Mouse (Mus musculus): ENCODE measurements around the gene Rex2.
"Not testable (repeated sequence)": the region's sequence is repeated elsewhere in the genome, so short reads cannot be mapped to it uniquely, and the experiment has no call there.

The Rex2 gene

GRCm38 (mm10) chr4:147021550-147021949, at the start of gene Rex2:
Gene Rex2, plus strand, starts transcription at chr4:147021850.
- DNase-seq (ENCODE audit: low read depth, low spot score): not testable (repeated sequence)

GRCm38 (mm10) chr4:146976581-146976980, 45.1 kb upstream of the Rex2 start:
- not testable (repeated sequence) for DNase-seq (ENCODE audit: low read depth, low spot score)

GRCm38 (mm10) chr4:147018400-147018799, 3.2 kb upstream of the Rex2 start:
- not testable (repeated sequence) for DNase-seq (ENCODE audit: low read depth, low spot score)

GRCm38 (mm10) chr4:147026374-147026773, 4.7 kb downstream of the Rex2 start:
- DNase-seq (ENCODE audit: low read depth, low spot score): not testable (repeated sequence)

GRCm38 (mm10) chr4:147031308-147032036, 9.8 kb downstream of the Rex2 start:
- not testable (repeated sequence) for DNase-seq (ENCODE audit: low read depth, low spot score)

GRCm38 (mm10) chr4:147063768-147064167, 42.1 kb downstream of the Rex2 start:
- DNase-seq (ENCODE audit: low read depth, low spot score): not testable (repeated sequence)

GRCm38 (mm10) chr4:147065861-147066260, 44.2 kb downstream of the Rex2 start:
- not testable (repeated sequence) for DNase-seq (ENCODE audit: low read depth, low spot score)

- not testable (repeated sequence) for DNase-seq (ENCODE audit: low read depth, low spot score)
Measured at GRCm38 (mm10) chr4:147066380-147066779, 44.7 kb downstream of the Rex2 start.

GRCm38 (mm10) chr4:147095641-147096040, 74.0 kb downstream of the Rex2 start:
- not testable (repeated sequence) for DNase-seq (ENCODE audit: low read depth, low spot score)

GRCm38 (mm10) chr4:147101666-147102626, 80.3 kb downstream of the Rex2 start:
- DNase-seq (ENCODE audit: low read depth, low spot score): not testable (repeated sequence)

GRCm38 (mm10) chr4:147103814-147104213, 82.2 kb downstream of the Rex2 start:
- DNase-seq (ENCODE audit: low read depth, low spot score): not testable (repeated sequence)

All from telencephalon, adult 2 months (tissue).